Mouse (Mus musculus) hindbrain, embryonic 15.5 days (tissue): ENCODE data around the gene Polr1d. TPM values are rescaled to one million over a fixed set of nuclear protein-coding genes. Genes with fewer than 3 reads are reported as not detected.
A peak's percentile ranks its signal among the peaks of the same experiment; 100 is the strongest.

Source experiments
- ATAC-seq: fragments of 200-750 bp; cut with Nextera tagmentation; 2 replicates; pipeline ENCODE4 v1.8.0; 2017; ENCODE audit warnings: low read depth, moderate number of reproducible peaks, moderate TSS enrichment; ENCODE audit not compliant: low FRiP score
- H3K27ac ChIP-seq: fragments of 300-500 bp; sonication (generic); replicated peaks from 2 replicates; pipeline ENCODE4 v1.5.1; 2015; ENCODE audit warnings: mild to moderate bottlenecking, inconsistent platforms
- H3K27me3 ChIP-seq: fragments of 300-500 bp; sonication (generic); 2 replicates; pipeline ENCODE4 v1.6.1; 2015; ENCODE audit warnings: control low read depth, inconsistent platforms
- H3K36me3 ChIP-seq: fragments of 300-500 bp; sonication (generic); 2 replicates; pipeline ENCODE4 v1.6.1; 2015; ENCODE audit warnings: control low read depth, inconsistent platforms
- H3K4me1 ChIP-seq: fragments of 300-500 bp; sonication (generic); replicated peaks from 2 replicates; pipeline ENCODE4 v1.6.1; 2015; ENCODE audit warnings: control low read depth, inconsistent platforms
- H3K4me2 ChIP-seq: fragments of 300-500 bp; sonication (generic); 2 replicates; pipeline ENCODE4 v1.6.1; 2015; ENCODE audit warnings: moderate library complexity, mild to moderate bottlenecking, inconsistent platforms
- H3K4me3 ChIP-seq: fragments of 300-500 bp; sonication (generic); 2 replicates; pipeline ENCODE4 v1.5.1; 2015; ENCODE audit warnings: mild to moderate bottlenecking, inconsistent platforms
- H3K9ac ChIP-seq: fragments of 300-500 bp; sonication (generic); 2 replicates; pipeline ENCODE4 v1.6.1; 2015; ENCODE audit warnings: inconsistent platforms
- H3K9me3 ChIP-seq: fragments of 300-500 bp; sonication (generic); 2 replicates; pipeline ENCODE4 v1.6.1; 2016; ENCODE audit warnings: control low read depth, inconsistent platforms
- WGBS: fragments of 180-500 bp; shearing (Covaris S2); methylation state at CpG from one replicate; pipeline ENCODE4 v1.1.7; 2015; 5-methylcytosine and 5-hydroxymethylcytosine counted together
- polyA plus RNA-seq: library from polyadenylated mRNA; unstranded; fragments of >200 nt; fragmentation: Nextera tagmentation; extraction: Ambion mirVana; gene quantifications from 2 replicates; pipeline ENCODE4 v1.2.1, GENCODE M21; 2015

Gene Polr1d
- polyA plus RNA-seq, 1 experiment from 2014 or later: 104 TPM

GRCm38 (mm10) chr5:147075103-147076025 is 1.5 kb upstream of the Polr1d start:
- Histone ChIP-seq H3K27ac (peak overlapping the region; percentile 81), H3K9me3 (no peaks in the 10 kb centered on the region), H3K36me3 (no peaks in the 10 kb centered on the region), H3K4me1 (peaks cover 28% of the 10 kb centered on the region), H3K4me3 (peak overlapping the region; percentile 98), H3K27me3 (no peaks in the 10 kb centered on the region), H3K4me2 (peak overlapping the region; percentile 98), H3K9ac (peak overlapping the region; percentile 71)
- 17% methylated on average over 21 of the region's 21 CpGs for WGBS
- ATAC-seq: no peak

GRCm38 (mm10) chr5:147076026-147076798 is 638 bp upstream of the Polr1d start, which contains the start of gene Lnx2:
Lnx2 (minus strand) TSS chr5:147076586.
- H3K4me2 ChIP-seq: peak within 1 kb of the TSS; percentile 98
- no peaks in the 10 kb centered on the region for H3K27me3 ChIP-seq
- peak; percentile 99 for ATAC-seq
- peak within 1 kb of the TSS; percentile 98 for H3K4me3 ChIP-seq
- H3K4me1 ChIP-seq: peaks cover 28% of the 10 kb centered on the region
- H3K9me3 ChIP-seq: no peaks in the 10 kb centered on the region
- H3K36me3 ChIP-seq: no peaks in the 10 kb centered on the region
- H3K27ac ChIP-seq: peak within 1 kb of the TSS; percentile 90
- peak within 1 kb of the TSS; percentile 80 for H3K9ac ChIP-seq
- WGBS: under 1% methylated on average over 65 of the region's 65 CpGs

GRCm38 (mm10) chr5:147077305-147078034 is 620 bp downstream of the Polr1d start:
- H3K36me3 ChIP-seq: no peaks in the 10 kb centered on the region
- WGBS: under 1% methylated on average over 56 of the region's 57 CpGs
- H3K4me1 ChIP-seq: peaks cover 28% of the 10 kb centered on the region
- H3K9me3 ChIP-seq: no peaks in the 10 kb centered on the region
- H3K27me3 ChIP-seq: no peaks in the 10 kb centered on the region
- peak overlapping the region; percentile 80 for H3K9ac ChIP-seq
- H3K27ac ChIP-seq: peak overlapping the region; percentile 90
- H3K4me3 ChIP-seq: peak overlapping the region; percentile 98
- peak; percentile 76 for ATAC-seq
- H3K4me2 ChIP-seq: peak overlapping the region; percentile 98

GRCm38 (mm10) chr5:147078110-147078900 is 1.5 kb downstream of the Polr1d start:
- peak overlapping the region; percentile 98 for H3K4me3 ChIP-seq
- 52% methylated on average over 11 of the region's 11 CpGs for WGBS
- H3K9me3 ChIP-seq: no peaks in the 10 kb centered on the region
- H3K27ac ChIP-seq: no peak overlapping the region
- H3K36me3 ChIP-seq: no peaks in the 10 kb centered on the region
- no peaks in the 10 kb centered on the region for H3K27me3 ChIP-seq
- H3K4me2 ChIP-seq: peak overlapping the region; percentile 98
- peak overlapping the region; percentile 80 for H3K9ac ChIP-seq
- H3K4me1 ChIP-seq: peaks cover 28% of the 10 kb centered on the region
- no peak for ATAC-seq

GRCm38 (mm10) chr5:147085201-147085894 is 8.5 kb downstream of the Polr1d start:
- WGBS: 73% methylated on average over 9 of the region's 9 CpGs

GRCm38 (mm10) chr5:147086816-147087215 is 10.0 kb downstream of the Polr1d start:
- Histone ChIP-seq H3K27ac (no peak overlapping the region), H3K27me3 (no peaks in the 10 kb centered on the region), H3K9ac (no peak overlapping the region), H3K9me3 (no peaks in the 10 kb centered on the region), H3K4me1 (peaks cover 11% of the 10 kb centered on the region; the same call in 1 of the 2 replicates), H3K36me3 (no peaks in the 10 kb centered on the region), H3K4me2 (no peak overlapping the region), H3K4me3 (no peak overlapping the region)
- 92% methylated on average over 4 of the region's 4 CpGs for WGBS
- no peak for ATAC-seq

More at GRCm38 (mm10) chr5:147085201-147085894, 8.5 kb downstream of the Polr1d start:
- no peaks in the 10 kb centered on the region for H3K27me3 ChIP-seq
- no peaks in the 10 kb centered on the region for H3K9me3 ChIP-seq
- H3K9ac ChIP-seq: no peak overlapping the region
- H3K4me1 ChIP-seq: peaks cover 11% of the 10 kb centered on the region; the same call in 1 of the 2 replicates
- no peaks in the 10 kb centered on the region for H3K36me3 ChIP-seq
- no peak overlapping the region for H3K4me2 ChIP-seq
- no peak for ATAC-seq
- no peak overlapping the region for H3K27ac ChIP-seq
- no peak overlapping the region for H3K4me3 ChIP-seq

GRCm38 (mm10) chr5:147089836-147090235 is 13.0 kb downstream of the Polr1d start:
- Histone ChIP-seq H3K4me2 (no peak overlapping the region), H3K27ac (no peak overlapping the region), H3K27me3 (no peaks in the 10 kb centered on the region), H3K36me3 (no peaks in the 10 kb centered on the region), H3K4me3 (no peak overlapping the region), H3K4me1 (peaks cover 11% of the 10 kb centered on the region; the same call in 1 of the 2 replicates), H3K9me3 (no peaks in the 10 kb centered on the region), H3K9ac (no peak overlapping the region)
- 76% methylated on average over 3 of the region's 3 CpGs for WGBS
- no peak for ATAC-seq

GRCm38 (mm10) chr5:147090256-147090963 is 13.6 kb downstream of the Polr1d start:
- no peak overlapping the region for H3K4me3 ChIP-seq
- WGBS: 81% methylated on average over 11 of the region's 11 CpGs
- H3K9me3 ChIP-seq: no peaks in the 10 kb centered on the region
- H3K27me3 ChIP-seq: no peaks in the 10 kb centered on the region
- H3K36me3 ChIP-seq: no peaks in the 10 kb centered on the region
- no peak for ATAC-seq
- H3K27ac ChIP-seq: no peak overlapping the region
- peaks cover 7% of the 10 kb centered on the region; the same call in 1 of the 2 replicates for H3K4me1 ChIP-seq
- no peak overlapping the region for H3K4me2 ChIP-seq
- H3K9ac ChIP-seq: no peak overlapping the region

GRCm38 (mm10) chr5:147092448-147092847 is 15.6 kb downstream of the Polr1d start:
- H3K4me3 ChIP-seq: no peak overlapping the region
- H3K36me3 ChIP-seq: no peaks in the 10 kb centered on the region
- no peaks in the 10 kb centered on the region for H3K27me3 ChIP-seq
- no peak overlapping the region for H3K27ac ChIP-seq
- no peaks in the 10 kb centered on the region for H3K9me3 ChIP-seq
- 94% methylated on average over 7 of the region's 7 CpGs for WGBS
- ATAC-seq: no peak
- peaks cover 5% of the 10 kb centered on the region; the same call in 1 of the 2 replicates for H3K4me1 ChIP-seq
- no peak overlapping the region for H3K4me2 ChIP-seq
- H3K9ac ChIP-seq: no peak overlapping the region

- Histone ChIP-seq H3K27ac (no peak overlapping the region), H3K4me1 (peaks cover 5% of the 10 kb centered on the region; the same call in 1 of the 2 replicates)
- no peak for ATAC-seq
Observed at GRCm38 (mm10) chr5:147094296-147094695, 17.4 kb downstream of the Polr1d start.

More at GRCm38 (mm10) chr5:147094296-147094695, 17.4 kb downstream of the Polr1d start:
- no peak overlapping the region for H3K4me3 ChIP-seq
- H3K27me3 ChIP-seq: no peaks in the 10 kb centered on the region
- 96% methylated on average over 6 of the region's 6 CpGs for WGBS
- no peak overlapping the region for H3K9ac ChIP-seq
- no peaks in the 10 kb centered on the region for H3K9me3 ChIP-seq
- no peak overlapping the region for H3K4me2 ChIP-seq
- H3K36me3 ChIP-seq: no peaks in the 10 kb centered on the region
